Mouse (Mus musculus): Measurements from ENCODE around the gene Cep131. TPM values are rescaled to one million over a fixed set of nuclear protein-coding genes. Genes with fewer than 3 reads are reported as not detected.

Cep131 gene
- total and polyA plus RNA-seq, 2 experiments, result 1.9 to 2.3 TPM

- Histone ChIP-seq H3K36me3 (ENCODE audit: control insufficient read depth, insufficient read depth, low read length) (no peaks in the 10 kb centered on the region), H3K27me3 (ENCODE audit: control insufficient read depth, insufficient read depth, low read length) (no peaks in the 10 kb centered on the region), H3K4me1 (ENCODE audit: control insufficient read depth, insufficient read depth, low read length) (peaks cover 9% of the 10 kb centered on the region), H3K79me2 (ENCODE audit: control insufficient read depth, insufficient read depth, low read length) (no peaks in the 10 kb centered on the region), H3K4me3 (ENCODE audit: insufficient read depth, low read depth, low read length) (no peak overlapping the region), H3K27ac (replicated peaks; ENCODE audit: insufficient read depth, low read depth, low read length) (no peak overlapping the region), H3K9ac (ENCODE audit: low read depth, low read length) (no peak overlapping the region)
- no peak for DNase-seq (ENCODE audit: extremely low read depth, low read depth, low spot score)
- no peak for TF ChIP-seq POLR2A (IDR thresholded peaks at IDR 0.05; ENCODE audit: extremely low read depth, insufficient read depth, low read length)
- TF ChIP-seq CTCF (IDR thresholded peaks at IDR 0.05; ENCODE audit: low read depth, low read length), result peak; percentile 68
- 43% methylated on average over 10 of the region's 10 CpGs for WGBS
These were observed 56.3 kb downstream of the Cep131 start for GRCm38 (mm10) chr11:120030145-120030901.

GRCm38 (mm10) chr11:120029431-120030144 lies 57.0 kb downstream of the Cep131 start:
- Histone ChIP-seq H3K27ac (replicated peaks; ENCODE audit: insufficient read depth, low read depth, low read length) (no peak overlapping the region), H3K9ac (ENCODE audit: low read depth, low read length) (no peak overlapping the region), H3K4me3 (ENCODE audit: insufficient read depth, low read depth, low read length) (no peak overlapping the region), H3K79me2 (ENCODE audit: control insufficient read depth, insufficient read depth, low read length) (no peaks in the 10 kb centered on the region), H3K36me3 (ENCODE audit: control insufficient read depth, insufficient read depth, low read length) (no peaks in the 10 kb centered on the region), H3K4me1 (ENCODE audit: control insufficient read depth, insufficient read depth, low read length) (peaks cover 9% of the 10 kb centered on the region), H3K27me3 (ENCODE audit: control insufficient read depth, insufficient read depth, low read length) (no peaks in the 10 kb centered on the region)
- WGBS, result 45% methylated on average over 9 of the region's 9 CpGs
- DNase-seq (ENCODE audit: extremely low read depth, low read depth, low spot score), result peak; percentile 34
- no peak for TF ChIP-seq POLR2A (IDR thresholded peaks at IDR 0.05; ENCODE audit: extremely low read depth, insufficient read depth, low read length)
- 0 out of 2 replicates have a peak, but pooled peaks have one; percentile 5 for TF ChIP-seq CTCF (IDR thresholded peaks at IDR 0.05; ENCODE audit: low read depth, low read length)

- H3K9ac ChIP-seq (ENCODE audit: low read depth, low read length), result no peak overlapping the region
- no peaks in the 10 kb centered on the region for H3K79me2 ChIP-seq (ENCODE audit: control insufficient read depth, insufficient read depth, low read length)
- H3K27me3 ChIP-seq (ENCODE audit: control insufficient read depth, insufficient read depth, low read length), result no peaks in the 10 kb centered on the region
- H3K36me3 ChIP-seq (ENCODE audit: control insufficient read depth, insufficient read depth, low read length), result no peaks in the 10 kb centered on the region
- no peak overlapping the region for H3K4me3 ChIP-seq (ENCODE audit: insufficient read depth, low read depth, low read length)
- TF ChIP-seq POLR2A (IDR thresholded peaks at IDR 0.05; ENCODE audit: extremely low read depth, insufficient read depth, low read length) (no peak), CTCF (IDR thresholded peaks at IDR 0.05; ENCODE audit: low read depth, low read length) (no peak)
- 47% methylated on average over 18 of the region's 18 CpGs for WGBS
- peaks cover 9% of the 10 kb centered on the region for H3K4me1 ChIP-seq (ENCODE audit: control insufficient read depth, insufficient read depth, low read length)
- H3K27ac ChIP-seq (replicated peaks; ENCODE audit: insufficient read depth, low read depth, low read length), result no peak overlapping the region
- DNase-seq (ENCODE audit: extremely low read depth, low read depth, low spot score), result peak; percentile 65
These were observed 58.1 kb downstream of the Cep131 start for GRCm38 (mm10) chr11:120028319-120029092.

GRCm38 (mm10) chr11:120026941-120027340 lies 59.7 kb downstream of the Cep131 start:
- no peak overlapping the region for H3K27ac ChIP-seq (replicated peaks; ENCODE audit: insufficient read depth, low read depth, low read length)
- no peak overlapping the region for H3K4me3 ChIP-seq (ENCODE audit: insufficient read depth, low read depth, low read length)
- H3K79me2 ChIP-seq (ENCODE audit: control insufficient read depth, insufficient read depth, low read length), result no peaks in the 10 kb centered on the region
- no peak overlapping the region for H3K9ac ChIP-seq (ENCODE audit: low read depth, low read length)
- no peaks in the 10 kb centered on the region for H3K36me3 ChIP-seq (ENCODE audit: control insufficient read depth, insufficient read depth, low read length)
- TF ChIP-seq POLR2A (IDR thresholded peaks at IDR 0.05; ENCODE audit: extremely low read depth, insufficient read depth, low read length), result no peak
- TF ChIP-seq CTCF (IDR thresholded peaks at IDR 0.05; ENCODE audit: low read depth, low read length), result no peak
- no peaks in the 10 kb centered on the region for H3K27me3 ChIP-seq (ENCODE audit: control insufficient read depth, insufficient read depth, low read length)
- WGBS, result 94% methylated on average over 3 of the region's 3 CpGs
- H3K4me1 ChIP-seq (ENCODE audit: control insufficient read depth, insufficient read depth, low read length), result peaks cover 9% of the 10 kb centered on the region
- DNase-seq (ENCODE audit: extremely low read depth, low read depth, low spot score), result no peak

- no peak overlapping the region for H3K9ac ChIP-seq (ENCODE audit: low read depth, low read length)
- no peak overlapping the region for H3K27ac ChIP-seq (replicated peaks; ENCODE audit: insufficient read depth, low read depth, low read length)
- WGBS, result 86% methylated on average over 12 of the region's 12 CpGs
- no peaks in the 10 kb centered on the region for H3K79me2 ChIP-seq (ENCODE audit: control insufficient read depth, insufficient read depth, low read length)
- H3K36me3 ChIP-seq (ENCODE audit: control insufficient read depth, insufficient read depth, low read length), result no peaks in the 10 kb centered on the region
- H3K4me1 ChIP-seq (ENCODE audit: control insufficient read depth, insufficient read depth, low read length), result no peaks in the 10 kb centered on the region
- DNase-seq (ENCODE audit: extremely low read depth, low read depth, low spot score), result no peak
- no peak for TF ChIP-seq POLR2A (IDR thresholded peaks at IDR 0.05; ENCODE audit: extremely low read depth, insufficient read depth, low read length)
- no peak for TF ChIP-seq CTCF (IDR thresholded peaks at IDR 0.05; ENCODE audit: low read depth, low read length)
- no peak overlapping the region for H3K4me3 ChIP-seq (ENCODE audit: insufficient read depth, low read depth, low read length)
- no peaks in the 10 kb centered on the region for H3K27me3 ChIP-seq (ENCODE audit: control insufficient read depth, insufficient read depth, low read length)
These were observed 63.8 kb downstream of the Cep131 start for GRCm38 (mm10) chr11:120022841-120023240.

Measured in liver, adult 2 months (tissue).